Mouse (Mus musculus) kidney, adult 2 months (tissue): ENCODE results near the gene St3gal2.

Experiments
- CTCF ChIP-seq: fragments of 200-500 bp; conservative IDR thresholded peaks from 2 replicates; pipeline ENCODE4 v1.5.1; 2011; ENCODE audit warnings: low read depth, mild to moderate bottlenecking, control low read depth, low read length, moderate library complexity, mixed read lengths; ENCODE audit not compliant: insufficient read depth, insufficient read length
- POLR2A ChIP-seq: fragments of 200-500 bp; IDR thresholded peaks from one replicate; pipeline ENCODE4 v1.6.1; 2011; ENCODE audit warnings: low read depth, low read length, control low read depth

GRCm38 (mm10) chr8:110944276-110944876, 24.7 kb downstream of the St3gal2 start:
- TF ChIP-seq CTCF (no peak), POLR2A (no peak)
